Mouse (Mus musculus) MEL (cell line): Measurements from ENCODE around the gene Svbp. TPM values are rescaled to one million over a fixed set of nuclear protein-coding genes. Genes with fewer than 3 reads are reported as not detected.

Experiments used
- DNase-seq: peaks from one replicate; pipeline ENCODE4 v3.0.0; 2011; ENCODE audit warnings: low read depth, low spot score
- H3K27ac ChIP-seq: 2 replicates; pipeline ENCODE4 v1.5.1; 2012; ENCODE audit warnings: low read depth, mild to moderate bottlenecking, control low read depth, low read length, moderate library complexity; ENCODE audit not compliant: control insufficient read depth
- H3K27me3 ChIP-seq, 2 experiments: fragments of 150-350 bp in 1 of 2; sonication (generic) in 1 of 2; 2 replicates each; pipeline ENCODE4 v1.6.1; 2012; ENCODE audit warnings: low read length in 2 of 2, mild to moderate bottlenecking in 2 of 2, improper control_type of control experiment in 1 of 2, moderate library complexity in 1 of 2; ENCODE audit not compliant: insufficient read depth in 2 of 2, control insufficient read depth in 1 of 2
- H3K36me3 ChIP-seq, 2 experiments: 2 replicates each; pipeline ENCODE4 v1.6.1; 2012 to 2014; ENCODE audit warnings: low read length in 2 of 2, improper control_type of control experiment in 1 of 2, inconsistent platforms in 1 of 2, mild to moderate bottlenecking in 1 of 2; ENCODE audit not compliant: insufficient read depth in 2 of 2, control insufficient read depth in 1 of 2
- H3K4me1 ChIP-seq, 2 experiments: fragments of 150-350 bp in 1 of 2; sonication (generic) in 1 of 2; 2 replicates each; pipeline ENCODE4 v1.6.1; 2012; ENCODE audit warnings: low read length in 2 of 2, improper control_type of control experiment in 1 of 2, mild to moderate bottlenecking in 1 of 2; ENCODE audit not compliant: insufficient read depth in 2 of 2, control insufficient read depth in 1 of 2
- H3K4me3 ChIP-seq, 2 experiments: fragments of 150-350 bp in 1 of 2; sonication (generic) in 1 of 2; 2 replicates each; pipeline ENCODE4 v1.5.1; 2012; ENCODE audit warnings: low read depth in 2 of 2, low read length in 2 of 2, mild to moderate bottlenecking in 2 of 2, moderate library complexity in 2 of 2, control low read depth in 1 of 2, improper control_type of control experiment in 1 of 2; ENCODE audit not compliant: control insufficient read depth in 1 of 2, insufficient read depth in 1 of 2
- H3K79me2 ChIP-seq: 2 replicates; pipeline ENCODE4 v1.6.1; 2012; ENCODE audit warnings: mild to moderate bottlenecking, low read length, moderate library complexity; ENCODE audit not compliant: control insufficient read depth, poor library complexity, insufficient read depth
- H3K9ac ChIP-seq: 2 replicates; pipeline ENCODE4 v1.6.1; 2012; ENCODE audit warnings: low read depth, mild to moderate bottlenecking, control low read depth, low read length, moderate library complexity; ENCODE audit not compliant: control insufficient read depth, poor library complexity, severe bottlenecking
- H3K9me3 ChIP-seq: fragments of 150-350 bp; sonication (generic); replicated peaks from 2 replicates; pipeline ENCODE4 v1.6.1; 2012; ENCODE audit warnings: mild to moderate bottlenecking, low read length, improper control_type of control experiment, moderate library complexity; ENCODE audit not compliant: insufficient read depth
- BHLHE40 ChIP-seq: IDR thresholded peaks from 2 replicates; pipeline ENCODE4 v1.6.1; 2012; ENCODE audit warnings: low read depth, mild to moderate bottlenecking, inconsistent platforms, low read length, improper control_type of control experiment, borderline replicate concordance
- CHD1 ChIP-seq: IDR thresholded peaks from 2 replicates; pipeline ENCODE4 v1.6.1; 2012; ENCODE audit warnings: low read depth, mild to moderate bottlenecking, inconsistent platforms, low read length, improper control_type of control experiment
- CHD2 ChIP-seq: IDR thresholded peaks from 2 replicates; pipeline ENCODE4 v1.6.1; 2011; ENCODE audit warnings: low read length, improper control_type of control experiment
- CTCF ChIP-seq, 3 experiments: IDR thresholded peaks in 2 of 3; conservative IDR thresholded peaks in 1 of 3; 2 replicates each; pipeline ENCODE4 v1.5.1; 2011 to 2012; ENCODE audit warnings: low read length in 3 of 3, low read depth in 2 of 3, mild to moderate bottlenecking in 2 of 3, improper control_type of control experiment in 1 of 3, inconsistent platforms in 1 of 3, mixed read lengths in 1 of 3, moderate library complexity in 1 of 3; ENCODE audit not compliant: control insufficient read depth in 1 of 3, insufficient read depth in 1 of 3, poor library complexity in 1 of 3, severe bottlenecking in 1 of 3
- E2F4 ChIP-seq: IDR thresholded peaks from 2 replicates; pipeline ENCODE4 v1.6.1; 2011; ENCODE audit warnings: low read depth, low read length, improper control_type of control experiment, borderline replicate concordance
- ELF1 ChIP-seq: IDR thresholded peaks from 2 replicates; pipeline ENCODE4 v1.6.1; 2014; ENCODE audit warnings: low read depth, mild to moderate bottlenecking, inconsistent platforms, low read length, improper control_type of control experiment, moderate library complexity
- EP300 ChIP-seq, 2 experiments: IDR thresholded peaks; 2 replicates each; pipeline ENCODE4 v1.6.1; 2011; ENCODE audit warnings: improper control_type of control experiment in 2 of 2, low read length in 2 of 2, low read depth in 1 of 2, mild to moderate bottlenecking in 1 of 2
- ETS1 ChIP-seq: IDR thresholded peaks from 2 replicates; pipeline ENCODE4 v1.6.1; 2012; ENCODE audit warnings: low read depth, mild to moderate bottlenecking, inconsistent platforms, low read length, improper control_type of control experiment, moderate library complexity
- GABPA ChIP-seq: IDR thresholded peaks from 2 replicates; pipeline ENCODE4 v1.6.1; 2012; ENCODE audit warnings: low read depth, mild to moderate bottlenecking, inconsistent platforms, low read length, improper control_type of control experiment, moderate library complexity
- GATA1 ChIP-seq: IDR thresholded peaks from 2 replicates; pipeline ENCODE4 v1.6.1; 2011; ENCODE audit warnings: low read depth, low read length, improper control_type of control experiment
- HCFC1 ChIP-seq: IDR thresholded peaks from 2 replicates; pipeline ENCODE4 v1.6.1; 2012; ENCODE audit warnings: low read depth, mild to moderate bottlenecking, inconsistent platforms, low read length, improper control_type of control experiment, moderate library complexity
- JUND ChIP-seq: IDR thresholded peaks from 2 replicates; pipeline ENCODE4 v1.6.1; 2011; ENCODE audit warnings: low read depth, mild to moderate bottlenecking, improper control_type of control experiment, low read length
- KAT2A ChIP-seq: conservative IDR thresholded peaks from 2 replicates; pipeline ENCODE4 v1.6.1; 2012; ENCODE audit warnings: low read depth, low read length, improper control_type of control experiment, inconsistent platforms
- MAX ChIP-seq: IDR thresholded peaks from 2 replicates; pipeline ENCODE4 v1.6.1; 2011; ENCODE audit warnings: low read length, improper control_type of control experiment
- MAZ ChIP-seq: IDR thresholded peaks from 2 replicates; pipeline ENCODE4 v1.6.1; 2012; ENCODE audit warnings: low read depth, mild to moderate bottlenecking, inconsistent platforms, low read length, improper control_type of control experiment
- MEF2A ChIP-seq: IDR thresholded peaks from 2 replicates; pipeline ENCODE4 v1.6.1; 2014; ENCODE audit warnings: low read depth, mild to moderate bottlenecking, inconsistent platforms, low read length, improper control_type of control experiment; ENCODE audit not compliant: poor library complexity, insufficient replicate concordance, severe bottlenecking; ENCODE audit errors: extremely low read depth
- MXI1 ChIP-seq: IDR thresholded peaks from 2 replicates; pipeline ENCODE4 v1.6.1; 2011; ENCODE audit warnings: mild to moderate bottlenecking, low read depth, low read length, improper control_type of control experiment
- MYC ChIP-seq: IDR thresholded peaks from 2 replicates; pipeline ENCODE4 v1.6.1; 2011; ENCODE audit warnings: low read depth, mild to moderate bottlenecking, low read length, improper control_type of control experiment, moderate library complexity
- NELFE ChIP-seq: IDR thresholded peaks from 2 replicates; pipeline ENCODE4 v1.6.1; 2011; ENCODE audit warnings: low read depth, low read length, improper control_type of control experiment
- NRF1 ChIP-seq: IDR thresholded peaks from 2 replicates; pipeline ENCODE4 v1.6.1; 2014; ENCODE audit warnings: low read depth, mild to moderate bottlenecking, inconsistent platforms, low read length, improper control_type of control experiment, moderate library complexity; ENCODE audit not compliant: poor library complexity, insufficient read depth, severe bottlenecking
- POLR2A ChIP-seq, 2 experiments: IDR thresholded peaks; 2 replicates each; pipeline ENCODE4 v1.6.1; 2011 to 2012; ENCODE audit warnings: low read length in 2 of 2, mild to moderate bottlenecking in 2 of 2, control low read depth in 1 of 2, improper control_type of control experiment in 1 of 2, low read depth in 1 of 2, moderate library complexity in 1 of 2; ENCODE audit not compliant: control insufficient read depth in 1 of 2, insufficient read depth in 1 of 2, poor library complexity in 1 of 2
- POLR2AphosphoS2 ChIP-seq: IDR thresholded peaks from 2 replicates; pipeline ENCODE4 v1.6.1; 2011; ENCODE audit warnings: low read length, improper control_type of control experiment
- POLR2AphosphoS5 ChIP-seq: IDR thresholded peaks from 2 replicates; pipeline ENCODE4 v1.6.1; 2012; ENCODE audit warnings: low read depth, borderline replicate concordance, mild to moderate bottlenecking, inconsistent platforms, low read length, moderate library complexity, mixed read lengths
- RAD21 ChIP-seq: IDR thresholded peaks from 2 replicates; pipeline ENCODE4 v1.6.1; 2011; ENCODE audit warnings: mild to moderate bottlenecking, low read depth, low read length, improper control_type of control experiment
- RCOR1 ChIP-seq: IDR thresholded peaks from 2 replicates; pipeline ENCODE4 v1.6.1; 2012; ENCODE audit warnings: low read depth, mild to moderate bottlenecking, inconsistent platforms, low read length, improper control_type of control experiment
- SIN3A ChIP-seq: IDR thresholded peaks from 2 replicates; pipeline ENCODE4 v1.6.1; 2012; ENCODE audit warnings: low read length, improper control_type of control experiment, inconsistent platforms
- TAL1 ChIP-seq: IDR thresholded peaks from 2 replicates; pipeline ENCODE4 v1.6.1; 2012; ENCODE audit warnings: mild to moderate bottlenecking, inconsistent platforms, low read length, moderate library complexity, mixed read lengths
- TBP ChIP-seq: IDR thresholded peaks from 2 replicates; pipeline ENCODE4 v1.8.0; 2011; ENCODE audit warnings: low read depth, low read length, improper control_type of control experiment
- TCF12 ChIP-seq: IDR thresholded peaks from 2 replicates; pipeline ENCODE4 v1.6.1; 2014; ENCODE audit warnings: low read depth, mild to moderate bottlenecking, inconsistent platforms, low read length, improper control_type of control experiment, moderate library complexity
- UBTF ChIP-seq: IDR thresholded peaks from 2 replicates; pipeline ENCODE4 v1.6.1; 2012; ENCODE audit warnings: low read depth, mild to moderate bottlenecking, inconsistent platforms, low read length, improper control_type of control experiment, moderate library complexity, borderline replicate concordance; ENCODE audit not compliant: insufficient read depth
- USF1 ChIP-seq: IDR thresholded peaks from 2 replicates; pipeline ENCODE4 v1.6.1; 2014; ENCODE audit warnings: low read depth, mild to moderate bottlenecking, inconsistent platforms, low read length, improper control_type of control experiment, moderate library complexity
- USF2 ChIP-seq, 2 experiments: IDR thresholded peaks; 2 replicates each; pipeline ENCODE4 v1.6.1; 2011 to 2012; ENCODE audit warnings: improper control_type of control experiment in 2 of 2, low read length in 2 of 2, borderline replicate concordance in 1 of 2, inconsistent platforms in 1 of 2, low read depth in 1 of 2, mild to moderate bottlenecking in 1 of 2; ENCODE audit not compliant: insufficient read depth in 1 of 2
- ZC3H11A ChIP-seq: IDR thresholded peaks from 2 replicates; pipeline ENCODE4 v1.6.1; 2012; ENCODE audit warnings: low read depth, mild to moderate bottlenecking, inconsistent platforms, low read length, improper control_type of control experiment
- ZKSCAN1 ChIP-seq: IDR thresholded peaks from 2 replicates; pipeline ENCODE4 v1.6.1; 2012; ENCODE audit warnings: low read depth, mild to moderate bottlenecking, inconsistent platforms, low read length, improper control_type of control experiment, moderate library complexity
- ZMIZ1 ChIP-seq: IDR thresholded peaks from 2 replicates; pipeline ENCODE4 v1.6.1; 2012; ENCODE audit warnings: low read depth, mild to moderate bottlenecking, inconsistent platforms, low read length, improper control_type of control experiment, moderate library complexity
- ZNF384 ChIP-seq: IDR thresholded peaks from 2 replicates; pipeline ENCODE4 v1.6.1; 2012; ENCODE audit warnings: low read depth, mild to moderate bottlenecking, inconsistent platforms, low read length, improper control_type of control experiment
- polyA plus RNA-seq, 2 experiments: library from polyadenylated mRNA; stranded (reverse) in 1 of 2; unstranded in 1 of 2; fragments of >175 nt in 1 of 2; fragments of >200 nt in 1 of 2; gene quantifications; 2 replicates each; pipeline versions ENCODE4 v1.2.1 to v1.2.4; 2012; ENCODE audit warnings: low replicate concordance in 2 of 2, low read depth in 1 of 2; ENCODE audit not compliant: insufficient read length in 2 of 2, insufficient read depth in 1 of 2, missing spikeins in 1 of 2
- total RNA-seq: library from RNA; depleted of rRNA; stranded (reverse); fragments of 300-350 nt; gene quantifications from 2 replicates; pipeline ENCODE4 v1.2.3, GENCODE M21; 2012

Svbp gene
- total and polyA plus RNA-seq, 3 experiments = 63.7 to 131 TPM; not detected in 1

GRCm38 (mm10) chr4:119180133-119180707, 14.9 kb upstream of the Svbp start:
- no peak overlapping the region for H3K9ac ChIP-seq
- no peak overlapping the region for H3K27ac ChIP-seq
- H3K27me3 ChIP-seq = no peaks in the 10 kb centered on the region
- peaks cover 3% of the 10 kb centered on the region; the same call in 1 of the 2 replicates for H3K79me2 ChIP-seq
- peak; percentile 64 for DNase-seq
- H3K4me3 ChIP-seq = no peak overlapping the region
- peaks cover 28 to 34% of the 10 kb centered on the region in 2 experiments for H3K36me3 ChIP-seq
- H3K4me1 ChIP-seq = peaks cover 2 to 21% of the 10 kb centered on the region in 2 experiments; a peak in 3 of 4 replicates
- no peaks in the 10 kb centered on the region for H3K9me3 ChIP-seq
- TF ChIP-seq KAT2A (no peak), MAZ (no peak), JUND (no peak), BHLHE40 (no peak), POLR2AphosphoS5 (no peak), MEF2A (no peak), ETS1 (peak; percentile 69; the same call in 1 of the 2 replicates), ZNF384 (peak; percentile 41; the same call in 1 of the 2 replicates), E2F4 (no peak), CHD2 (no peak), CHD1 (no peak), MYC (0 out of 2 replicates have a peak, but pooled peaks have one; percentile 30), EP300 (IDR thresholded peaks at IDR 0.05; ENCODE audit: low read depth in 1 of 2, low read length in 2 of 2) (peak; percentile 55 to 70; a peak in 3 of 4 replicates), RCOR1 (no peak), USF1 (no peak), UBTF (no peak), ZKSCAN1 (no peak), ZMIZ1 (no peak), GABPA (no peak), POLR2A (IDR thresholded peaks at IDR 0.05; ENCODE audit: control insufficient read depth in 1 of 2, insufficient read depth in 1 of 2, low read depth in 1 of 2, low read length in 2 of 2, poor library complexity in 1 of 2) (peak in 1 of 2 experiments; percentile 39; a peak in 2 of 4 replicates), TCF12 (peak; percentile 67), TAL1 (peak; percentile 61), NELFE (no peak), POLR2AphosphoS2 (peak; percentile 81), USF2 (IDR thresholded peaks at IDR 0.05; ENCODE audit: borderline replicate concordance in 1 of 2, insufficient read depth in 1 of 2, low read depth in 1 of 2, low read length in 2 of 2) (no peak), ELF1 (no peak), MXI1 (0 out of 2 replicates have a peak, but pooled peaks have one; percentile 17), MAX (no peak), TBP (no peak), CTCF (IDR thresholded peaks at IDR 0.05 in 2 of 3, conservative IDR thresholded peaks at IDR 0.05 in 1 of 3; ENCODE audit: control insufficient read depth in 1 of 3, insufficient read depth in 1 of 3, low read depth in 2 of 3, low read length in 3 of 3, poor library complexity in 1 of 3, severe bottlenecking in 1 of 3) (peak in 2 of 3 experiments; percentile 43 to 53; a peak in 4 of 6 replicates), ZC3H11A (no peak), HCFC1 (no peak), GATA1 (peak; percentile 74), RAD21 (peak; percentile 29), SIN3A (peak; percentile 69; the same call in 1 of the 2 replicates), NRF1 (no peak)
